In genomic region chr3:60506821-60507220, GRCm38 (mm10) we compare ENCODE assay signal across 27 mouse cellular contexts. TPM values are rescaled to one million over a fixed set of nuclear protein-coding genes. Genes with fewer than 3 reads are reported as not detected.
DNase-seq lines count a peak whose midpoint lies in the region; ATAC-seq and TF ChIP-seq lines count a peak whose summit lies in the region.
"Had no signal": no experiment of that assay in that cellular context is flagged by ENCODE, and none has a peak within 500 bp of the region (broad histone marks: within the 10 kb centered on the region; RNA-seq: fewer than 3 reads in every experiment).

No protein-coding gene starts in this region.

- no peak for TF ChIP-seq CTCF in gastrocnemius, adult 2 months (IDR thresholded peaks at IDR 0.05)
- TF ChIP-seq CTCF in liver, adult 2 months (IDR thresholded peaks at IDR 0.05; ENCODE audit: low read depth, low read length): no peak

- ATAC-seq in liver, embryonic 11.5 days (replicated peaks; ENCODE audit: low FRiP score): no peak
- no peak for ATAC-seq in megakaryocyte, adult 5-6 weeks (ENCODE audit: poor library complexity, severe bottlenecking)
- ATAC-seq: forebrain, embryonic 15.5 days had no signal

- no peak for TF ChIP-seq POLR2A in liver, adult 2 months (IDR thresholded peaks at IDR 0.05; ENCODE audit: extremely low read depth, insufficient read depth, low read length)

- peaks cover 39% of the 10 kb centered on the region for H3K4me1 ChIP-seq in liver, adult 2 months (ENCODE audit: control insufficient read depth, insufficient read depth, low read length)
- peaks cover 27% of the 10 kb centered on the region for H3K4me1 ChIP-seq in liver, embryonic 11.5 days (replicated peaks; ENCODE audit: control insufficient read depth, insufficient read depth, low read length)
- H3K4me1 ChIP-seq in megakaryocyte, embryonic 14.5 days: peaks cover 69% of the 10 kb centered on the region

- no peak for DNase-seq in gastrocnemius, adult 2 months
- DNase-seq in gastrocnemius, postnatal 36 days: no peak
- no peak for DNase-seq in liver, adult 2 months (ENCODE audit: extremely low read depth, low read depth, low spot score)
- no peak for DNase-seq in liver, embryonic 11.5 days (ENCODE audit: low spot score)
- DNase-seq in right cerebral cortex, postnatal 14 days: no peak
- DNase-seq in lung, postnatal 25 days (ENCODE audit: low spot score): no peak
- DNase-seq: adrenal gland, adult 2 months; adrenal gland, postnatal 14 days; cerebellum, adult 11-12 months; cerebellum, adult 8-10 months; cerebellum, postnatal 10 days; cerebellum, postnatal 36 days; embryo, embryonic 11 days; gastrocnemius, postnatal 14 days; heart, postnatal 14 days; heart, postnatal 4 days had no signal

- peak overlapping the region; percentile 99 for H3K27ac ChIP-seq in gastrocnemius, adult 2 months
- 0 out of 2 replicates have a peak overlapping the region, but pooled peaks have one; percentile 32 for H3K27ac ChIP-seq in liver, adult 2 months (replicated peaks; ENCODE audit: insufficient read depth, low read depth, low read length)
- H3K27ac ChIP-seq in liver, embryonic 11.5 days (ENCODE audit: low read depth, low read length): no peak overlapping the region
- H3K27ac ChIP-seq: embryonic facial prominence, embryonic 10.5 days; embryonic facial prominence, embryonic 13.5 days; forebrain, embryonic 12.5 days; forebrain, embryonic 15.5 days; heart, embryonic 15.5 days; hindbrain, embryonic 12.5 days; hindbrain, embryonic 15.5 days had no signal

- peak overlapping the region; percentile 13 for H3K4me3 ChIP-seq in gastrocnemius, adult 2 months
- H3K4me3 ChIP-seq in liver, adult 2 months (ENCODE audit: insufficient read depth, low read depth, low read length): no peak overlapping the region
- H3K4me3 ChIP-seq in liver, embryonic 11.5 days (ENCODE audit: low read depth, low read length): no peak overlapping the region
- peak overlapping the region; percentile 86 for H3K4me3 ChIP-seq in megakaryocyte, embryonic 14.5 days (replicated peaks)
- H3K4me3 ChIP-seq: embryonic facial prominence, embryonic 10.5 days; embryonic facial prominence, embryonic 13.5 days; erythroblast, embryonic 14.5 days; forebrain, embryonic 12.5 days; forebrain, embryonic 15.5 days; heart, embryonic 12.5 days; heart, embryonic 15.5 days; hindbrain, embryonic 12.5 days; hindbrain, embryonic 15.5 days had no signal

- 89% methylated on average over 5 of the region's 5 CpGs for WGBS in liver, adult 2 months
- 78% methylated on average over 5 of the region's 5 CpGs for WGBS in liver, embryonic 11.5 days

- H3K4me2 ChIP-seq in liver, embryonic 11.5 days: no peak overlapping the region
- H3K4me2 ChIP-seq: embryonic facial prominence, embryonic 13.5 days; forebrain, embryonic 12.5 days; forebrain, embryonic 15.5 days; heart, embryonic 12.5 days; heart, embryonic 15.5 days; hindbrain, embryonic 12.5 days; hindbrain, embryonic 15.5 days had no signal

- H3K36me3 ChIP-seq in liver, adult 2 months (ENCODE audit: control insufficient read depth, insufficient read depth, low read length): no peaks in the 10 kb centered on the region
- no peaks in the 10 kb centered on the region for H3K36me3 ChIP-seq in liver, embryonic 11.5 days (ENCODE audit: control insufficient read depth, insufficient read depth, low read length)
- peaks cover 71% of the 10 kb centered on the region for H3K36me3 ChIP-seq in megakaryocyte, embryonic 14.5 days (replicated peaks; ENCODE audit: low read length)
- H3K36me3 ChIP-seq: embryonic facial prominence, embryonic 10.5 days; embryonic facial prominence, embryonic 13.5 days; forebrain, embryonic 12.5 days; forebrain, embryonic 15.5 days; heart, embryonic 12.5 days; heart, embryonic 15.5 days; hindbrain, embryonic 12.5 days; hindbrain, embryonic 15.5 days had no signal

- H3K9me3 ChIP-seq in liver, embryonic 11.5 days (ENCODE audit: control insufficient read depth, low read length): no peaks in the 10 kb centered on the region
- H3K9me3 ChIP-seq in megakaryocyte, embryonic 14.5 days: no peaks in the 10 kb centered on the region
- H3K9me3 ChIP-seq: embryonic facial prominence, embryonic 10.5 days; embryonic facial prominence, embryonic 13.5 days; forebrain, embryonic 12.5 days; forebrain, embryonic 15.5 days; heart, embryonic 12.5 days; heart, embryonic 15.5 days; hindbrain, embryonic 12.5 days; hindbrain, embryonic 15.5 days had no signal

- no peaks in the 10 kb centered on the region for H3K27me3 ChIP-seq in liver, adult 2 months (ENCODE audit: control insufficient read depth, insufficient read depth, low read length)
- no peaks in the 10 kb centered on the region for H3K27me3 ChIP-seq in liver, embryonic 11.5 days (replicated peaks; ENCODE audit: control insufficient read depth, insufficient read depth, low read length)
- H3K27me3 ChIP-seq in megakaryocyte, embryonic 14.5 days (replicated peaks): no peaks in the 10 kb centered on the region
- H3K27me3 ChIP-seq: embryonic facial prominence, embryonic 13.5 days; forebrain, embryonic 12.5 days; forebrain, embryonic 15.5 days; heart, embryonic 12.5 days; heart, embryonic 15.5 days; hindbrain, embryonic 12.5 days; hindbrain, embryonic 15.5 days had no signal

- no peak overlapping the region for H3K9ac ChIP-seq in liver, adult 2 months (ENCODE audit: low read depth, low read length)
- no peak overlapping the region for H3K9ac ChIP-seq in liver, embryonic 11.5 days (ENCODE audit: low read depth, low read length)
- H3K9ac ChIP-seq: embryonic facial prominence, embryonic 13.5 days; forebrain, embryonic 12.5 days; forebrain, embryonic 15.5 days; heart, embryonic 12.5 days; heart, embryonic 15.5 days; hindbrain, embryonic 12.5 days; hindbrain, embryonic 15.5 days had no signal

- H3K79me2 ChIP-seq in liver, adult 2 months (ENCODE audit: control insufficient read depth, insufficient read depth, low read length): peaks cover 40% of the 10 kb centered on the region

- intact Hi-C loops in gastrocnemius, adult 2 months (cut with DNase I): no loop called here
- intact Hi-C loops in gastrocnemius, postnatal 36 days (cut with DNase I): no loop called here

RNA-seq across cellular contexts. Expression of gene Mbnl1, which starts 34.2 kb away (rescaled TPM):
- 100 to 1,000 TPM; 495 to 592 TPM for total RNA-seq in gastrocnemius, adult 2 months (2021)
- 100 to 1,000 TPM; 423 to 480 TPM for total RNA-seq in gastrocnemius, postnatal 36 days (2021)
- total RNA-seq in liver, adult 2 months (2014; rRNA removed): 107 and 111 TPM in 2 replicates
- 22.6 and 27.3 TPM in 2 replicates for polyA plus RNA-seq in liver, adult 2 months (2012; rRNA removed)
- polyA plus RNA-seq in liver, embryonic 11.5 days (2014; fragmentation: Nextera tagmentation; extraction: Ambion mirVana): 242 and 268 TPM in 2 replicates
- 20.3 and 35.3 TPM in 2 replicates for polyA plus RNA-seq in megakaryocyte, embryonic 14.5 days (2012; ENCODE audit: insufficient read depth, low replicate concordance)
- 716 and 772 TPM in 2 replicates for total RNA-seq in megakaryocyte, adult 5-6 weeks (2015)
- 1,073 and 1,122 TPM in 2 replicates for total RNA-seq in megakaryocyte, adult 5-6 weeks (2017)

Comparison
In these comparisons a context has a peak if more than half of its experiments do, and no peak if none do; other contexts are left out.
1. H3K4me3 ChIP-seq: peak in gastrocnemius, adult 2 months (single experiment) and megakaryocyte, embryonic 14.5 days (single experiment); none in liver, adult 2 months (single experiment) and liver, embryonic 11.5 days (single experiment).